Mouse (Mus musculus) megakaryocyte, embryonic 14.5 days (primary cell): ENCODE measurements at regions not wholly inside any gene's neighbourhood (a gene's known extent, or its start where the extent isn't known, plus 50 kb on each side); places are given as distances from the start of the nearest gene placed in this dataset.

ENCODE experiments used
- FLI1 ChIP-seq: IDR thresholded peaks from 2 replicates; pipeline ENCODE4 v1.6.1; 2012; ENCODE audit warnings: low read length, inconsistent platforms, mixed read lengths
- GATA1 ChIP-seq: IDR thresholded peaks from 3 replicates; pipeline ENCODE4 v1.6.1; 2012; ENCODE audit warnings: mixed read lengths, low read length, inconsistent platforms, borderline replicate concordance

DNA sequence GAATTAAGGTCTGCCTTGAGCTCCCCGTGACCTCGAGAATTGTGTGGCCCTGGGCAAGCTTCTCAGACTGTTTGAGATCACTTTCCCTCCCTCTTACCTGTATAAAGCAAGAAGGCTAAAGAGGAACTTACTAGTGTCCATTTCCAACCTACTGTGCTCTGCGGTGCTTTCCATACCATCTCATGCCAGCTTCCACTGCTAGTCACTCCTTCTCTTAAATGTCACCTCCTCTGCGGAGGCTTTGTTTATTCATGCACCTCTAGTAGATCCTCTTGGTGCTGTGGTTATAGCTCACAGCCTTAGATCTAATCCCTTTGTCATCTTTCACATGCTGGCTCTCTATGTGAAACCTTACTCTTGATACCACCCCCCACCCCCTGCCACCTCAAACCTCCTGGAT, 2310.3 kb upstream of the Lrrc6 start:
- no peak for TF ChIP-seq GATA1
- TF ChIP-seq FLI1 = no peak
